Mouse (Mus musculus) neural tube, embryonic 14.5 days (tissue): Measurements from ENCODE around the gene Rnf138rt1. TPM values are rescaled to one million over a fixed set of nuclear protein-coding genes. Genes with fewer than 3 reads are reported as not detected.

Experiments used
- ATAC-seq: fragments of 200-750 bp; cut with Nextera tagmentation; 2 replicates; pipeline ENCODE4 v1.8.0; 2017; ENCODE audit warnings: low read depth, mild to moderate bottlenecking, moderate TSS enrichment, moderate library complexity
- H3K27ac ChIP-seq: fragments of 300-500 bp; sonication (generic); 2 replicates; pipeline ENCODE4 v1.5.1; 2014; ENCODE audit warnings: low read depth, mild to moderate bottlenecking, control low read depth, low read length, moderate library complexity, mixed read lengths
- H3K27me3 ChIP-seq: fragments of 300-500 bp; sonication (generic); 2 replicates; pipeline ENCODE4 v1.6.1; 2014; ENCODE audit warnings: low read length; ENCODE audit not compliant: control insufficient read depth, insufficient read depth
- H3K36me3 ChIP-seq: fragments of 300-500 bp; sonication (generic); 2 replicates; pipeline ENCODE4 v1.6.1; 2014; ENCODE audit warnings: low read length, mixed read lengths; ENCODE audit not compliant: control insufficient read depth, insufficient read depth
- H3K4me1 ChIP-seq: fragments of 300-500 bp; sonication (generic); 2 replicates; pipeline ENCODE4 v1.6.1; 2014; ENCODE audit warnings: low read length; ENCODE audit not compliant: control insufficient read depth, insufficient read depth
- H3K4me2 ChIP-seq: fragments of 300-500 bp; sonication (generic); 2 replicates; pipeline ENCODE4 v1.6.1; 2014; ENCODE audit warnings: mild to moderate bottlenecking, low read depth, low read length, control low read depth
- H3K4me3 ChIP-seq: fragments of 300-500 bp; sonication (generic); 2 replicates; pipeline ENCODE4 v1.5.1; 2014; ENCODE audit warnings: low read depth, low read length, control low read depth, mixed read lengths
- H3K9ac ChIP-seq: fragments of 300-500 bp; sonication (generic); replicated peaks from 2 replicates; pipeline ENCODE4 v1.6.1; 2014; ENCODE audit warnings: low read depth, mild to moderate bottlenecking, control low read depth, low read length, mixed read lengths
- H3K9me3 ChIP-seq: fragments of 300-500 bp; sonication (generic); 2 replicates; pipeline ENCODE4 v1.6.1; 2016; ENCODE audit warnings: low read length; ENCODE audit not compliant: control insufficient read depth
- WGBS: fragments of 180-500 bp; shearing (Covaris S2); extraction: QIAGEN DNeasy Blood & Tissue Kit; methylation state at CpG from one replicate; pipeline ENCODE4 v1.1.7; 2014; 5-methylcytosine and 5-hydroxymethylcytosine counted together
- polyA plus RNA-seq: library from polyadenylated mRNA; unstranded; fragments of >200 nt; fragmentation: Nextera tagmentation; extraction: Ambion mirVana; gene quantifications from 2 replicates; pipeline ENCODE4 v1.2.1, GENCODE M21; 2014

Gene Rnf138rt1
- polyA plus RNA-seq, 1 experiment from 2014 or later = 6.2 TPM

DNA sequence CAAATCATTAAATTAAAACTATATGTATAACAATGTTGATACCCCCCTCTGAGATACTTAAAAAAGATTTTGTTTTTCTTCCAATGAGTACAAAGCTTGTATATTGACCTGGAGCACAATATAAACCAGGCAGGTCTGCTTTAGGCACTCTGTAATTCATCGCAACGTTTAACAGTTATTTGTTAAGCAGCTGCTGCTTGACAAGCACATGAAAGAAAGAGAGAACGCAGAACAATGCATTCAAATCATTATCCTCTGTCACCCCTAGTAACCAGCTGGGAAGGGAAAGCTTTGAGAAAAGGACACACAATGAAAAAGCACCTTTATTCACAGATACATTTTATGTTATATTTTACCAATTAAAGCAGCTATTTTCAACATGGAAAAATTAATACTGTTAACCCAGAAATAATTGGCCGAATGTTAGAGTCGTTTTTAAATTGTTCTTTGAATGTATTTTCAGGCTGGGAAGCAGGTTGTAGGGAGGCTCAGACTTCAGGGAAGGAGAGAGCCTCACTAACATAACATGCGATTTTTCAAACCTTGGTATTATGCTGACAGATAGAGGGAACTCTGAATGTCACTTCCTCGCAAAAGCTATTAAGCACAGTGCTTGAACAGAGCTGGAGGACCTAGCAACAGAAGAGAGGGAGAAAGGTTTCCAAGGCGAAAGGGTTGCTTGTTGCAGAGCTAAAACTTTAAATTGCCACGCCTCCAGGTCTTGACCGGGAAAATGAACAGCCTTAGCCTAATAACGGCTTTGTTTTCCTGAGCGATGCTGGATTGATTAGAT, 38.1 kb downstream of the Rnf138rt1 start:
- 31% methylated on average over 12 of the region's 12 CpGs for WGBS
- no peak overlapping the region for H3K27ac ChIP-seq
- ATAC-seq = peak; percentile 51; the same call in 1 of the 2 replicates
- no peaks in the 10 kb centered on the region for H3K36me3 ChIP-seq
- H3K9ac ChIP-seq = no peak overlapping the region
- H3K27me3 ChIP-seq = no peaks in the 10 kb centered on the region
- no peaks in the 10 kb centered on the region for H3K9me3 ChIP-seq
- peak overlapping the region; percentile 9; the same call in 1 of the 2 replicates for H3K4me2 ChIP-seq
- H3K4me1 ChIP-seq = no peaks in the 10 kb centered on the region
- H3K4me3 ChIP-seq = no peak overlapping the region

DNA sequence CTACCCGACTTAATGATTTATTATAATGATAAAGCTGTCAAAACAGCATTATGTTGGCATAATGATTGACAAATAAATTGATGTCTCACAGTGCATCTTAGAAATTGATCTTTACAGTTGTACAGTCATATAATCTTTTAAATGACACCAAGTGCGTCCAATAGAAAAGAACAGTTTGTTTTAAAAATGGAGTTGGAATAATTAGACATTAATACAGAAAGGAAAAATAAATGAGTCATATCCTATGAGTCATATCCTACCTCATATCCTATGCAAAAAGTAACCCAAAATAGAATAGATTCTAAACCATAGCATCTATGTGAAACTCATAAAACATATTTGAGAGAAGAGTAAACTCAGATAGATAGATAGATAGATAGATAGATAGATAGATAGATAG, 40.5 kb downstream of the Rnf138rt1 start:
- H3K36me3 ChIP-seq = no peaks in the 10 kb centered on the region
- H3K27ac ChIP-seq = no peak overlapping the region
- no peak overlapping the region for H3K9ac ChIP-seq
- no peak for ATAC-seq
- H3K27me3 ChIP-seq = no peaks in the 10 kb centered on the region
- H3K4me1 ChIP-seq = no peaks in the 10 kb centered on the region
- H3K4me2 ChIP-seq = no peak overlapping the region
- 74% methylated on average over 2 of the region's 2 CpGs for WGBS
- no peak overlapping the region for H3K4me3 ChIP-seq
- no peaks in the 10 kb centered on the region for H3K9me3 ChIP-seq

Other genes starting within 250 kb of the Rnf138rt1 start
- gene Grpr, start 211.7 kb downstream of the Rnf138rt1 start, polyA plus RNA-seq = 2.0 and 6.4 TPM in 2 replicates
- gene Ap1s2, start 147.7 kb upstream of the Rnf138rt1 start, polyA plus RNA-seq = 136 and 198 TPM in 2 replicates
- 51.3 and 55.5 TPM in 2 replicates for gene Zrsr2, start 197.3 kb upstream of the Rnf138rt1 start, polyA plus RNA-seq